Mouse (Mus musculus) limb, embryonic 15.5 days (tissue): ENCODE results near the gene Mboat2. TPM values are rescaled to one million over a fixed set of nuclear protein-coding genes. Genes with fewer than 3 reads are reported as not detected.

Source experiments
- ATAC-seq: fragments of 200-750 bp; cut with Nextera tagmentation; 2 replicates; pipeline ENCODE4 v1.8.0; 2017; ENCODE audit warnings: low read depth, moderate TSS enrichment; ENCODE audit not compliant: insufficient number of reproducible peaks, low FRiP score, low TSS enrichment
- H3K27ac ChIP-seq: fragments of 300-500 bp; sonication (generic); 2 replicates; pipeline ENCODE4 v1.5.1; 2015; ENCODE audit warnings: moderate library complexity, mild to moderate bottlenecking, inconsistent platforms
- H3K27me3 ChIP-seq: fragments of 300-500 bp; sonication (generic); 2 replicates; pipeline ENCODE4 v1.6.1; 2015; ENCODE audit warnings: inconsistent platforms
- H3K36me3 ChIP-seq: fragments of 300-500 bp; sonication (generic); 2 replicates; pipeline ENCODE4 v1.6.1; 2015; ENCODE audit warnings: inconsistent platforms
- H3K4me1 ChIP-seq: fragments of 300-500 bp; sonication (generic); 2 replicates; pipeline ENCODE4 v1.6.1; 2015; ENCODE audit warnings: inconsistent platforms
- H3K4me2 ChIP-seq: fragments of 300-500 bp; sonication (generic); 2 replicates; pipeline ENCODE4 v1.6.1; 2015; ENCODE audit warnings: mild to moderate bottlenecking, inconsistent platforms
- H3K4me3 ChIP-seq: fragments of 300-500 bp; sonication (generic); 2 replicates; pipeline ENCODE4 v1.5.1; 2015; ENCODE audit warnings: mild to moderate bottlenecking, inconsistent platforms
- H3K9ac ChIP-seq: fragments of 300-500 bp; sonication (generic); 2 replicates; pipeline ENCODE4 v1.6.1; 2015; ENCODE audit warnings: inconsistent platforms
- H3K9me3 ChIP-seq: fragments of 300-500 bp; sonication (generic); 2 replicates; pipeline ENCODE4 v1.6.1; 2016; ENCODE audit warnings: inconsistent platforms
- WGBS: fragments of 180-500 bp; shearing (Covaris S2); methylation state at CpG from one replicate; pipeline ENCODE4 v1.1.7; 2015; 5-methylcytosine and 5-hydroxymethylcytosine counted together
- polyA plus RNA-seq: library from polyadenylated mRNA; unstranded; fragments of >200 nt; fragmentation: Nextera tagmentation; extraction: Ambion mirVana; gene quantifications from 2 replicates; pipeline ENCODE4 v1.2.1, GENCODE M21; 2015

Mboat2 gene
- polyA plus RNA-seq, 1 experiment from 2014 or later = 122 TPM

DNA sequence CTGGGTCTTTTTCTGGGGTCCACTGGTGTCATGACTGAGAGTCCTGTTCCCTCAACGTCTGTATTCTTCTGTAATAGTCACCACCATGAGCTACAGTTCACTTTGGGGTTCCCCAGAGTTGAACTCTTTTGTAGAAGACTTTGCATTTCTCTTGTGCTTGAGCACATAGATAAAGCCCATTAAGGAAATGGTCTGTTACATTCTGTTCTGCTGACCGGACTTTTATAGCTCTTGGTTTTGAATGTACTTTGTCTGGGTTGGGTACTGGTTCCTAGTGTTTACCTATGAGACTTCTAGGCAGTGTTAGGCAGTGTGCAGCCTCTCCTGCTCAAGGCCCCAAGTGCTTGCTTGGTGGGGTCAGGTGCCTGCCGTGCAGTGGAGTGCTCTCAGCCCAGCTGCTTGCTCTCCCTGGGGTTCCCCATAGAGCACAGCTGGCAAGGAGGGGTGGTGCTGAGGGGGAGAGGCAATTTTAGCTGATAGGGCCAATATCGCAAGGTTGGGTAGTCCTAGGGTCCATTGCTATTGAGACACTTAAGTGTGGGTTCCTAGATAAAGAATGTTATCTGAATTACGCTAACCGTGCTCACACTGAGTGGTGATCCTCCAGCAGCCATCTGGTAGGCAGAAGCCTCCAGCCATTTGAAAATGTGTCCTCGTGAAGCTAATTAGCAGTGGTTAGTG lies 58.8 kb downstream of the Mboat2 start:
- no peak for ATAC-seq
- Histone ChIP-seq H3K27ac (no peak overlapping the region), H3K4me3 (no peak overlapping the region), H3K4me1 (peaks cover 9% of the 10 kb centered on the region), H3K9ac (no peak overlapping the region), H3K4me2 (no peak overlapping the region), H3K36me3 (peaks cover 23% of the 10 kb centered on the region), H3K9me3 (no peaks in the 10 kb centered on the region), H3K27me3 (no peaks in the 10 kb centered on the region)
- 78% methylated on average over 7 of the region's 7 CpGs for WGBS

DNA sequence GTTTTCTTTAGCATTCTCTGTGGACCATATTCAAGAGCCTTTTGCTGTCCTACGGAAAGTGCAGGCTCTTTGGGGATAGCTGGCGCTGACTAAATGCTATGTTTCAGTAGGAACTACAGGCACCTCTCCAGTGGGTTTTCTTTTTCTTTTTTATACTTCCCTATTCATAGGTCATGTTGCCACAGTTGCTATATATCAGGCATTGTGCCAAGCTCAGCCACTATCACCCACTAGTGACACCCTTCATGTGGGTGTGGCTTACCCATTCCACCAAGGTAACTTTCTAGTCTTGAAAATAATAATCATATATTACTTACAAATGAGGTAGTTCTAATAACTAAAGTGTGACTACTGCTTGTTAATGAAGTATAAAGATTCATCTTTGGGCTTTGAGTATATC lies 59.5 kb downstream of the Mboat2 start:
- 93% methylated on average over 2 of the region's 2 CpGs for WGBS
- Histone ChIP-seq H3K4me2 (no peak overlapping the region), H3K36me3 (peaks cover 22% of the 10 kb centered on the region), H3K27ac (no peak overlapping the region), H3K9ac (no peak overlapping the region), H3K4me1 (peaks cover 9% of the 10 kb centered on the region), H3K4me3 (no peak overlapping the region), H3K9me3 (no peaks in the 10 kb centered on the region), H3K27me3 (no peaks in the 10 kb centered on the region)
- ATAC-seq = no peak

DNA sequence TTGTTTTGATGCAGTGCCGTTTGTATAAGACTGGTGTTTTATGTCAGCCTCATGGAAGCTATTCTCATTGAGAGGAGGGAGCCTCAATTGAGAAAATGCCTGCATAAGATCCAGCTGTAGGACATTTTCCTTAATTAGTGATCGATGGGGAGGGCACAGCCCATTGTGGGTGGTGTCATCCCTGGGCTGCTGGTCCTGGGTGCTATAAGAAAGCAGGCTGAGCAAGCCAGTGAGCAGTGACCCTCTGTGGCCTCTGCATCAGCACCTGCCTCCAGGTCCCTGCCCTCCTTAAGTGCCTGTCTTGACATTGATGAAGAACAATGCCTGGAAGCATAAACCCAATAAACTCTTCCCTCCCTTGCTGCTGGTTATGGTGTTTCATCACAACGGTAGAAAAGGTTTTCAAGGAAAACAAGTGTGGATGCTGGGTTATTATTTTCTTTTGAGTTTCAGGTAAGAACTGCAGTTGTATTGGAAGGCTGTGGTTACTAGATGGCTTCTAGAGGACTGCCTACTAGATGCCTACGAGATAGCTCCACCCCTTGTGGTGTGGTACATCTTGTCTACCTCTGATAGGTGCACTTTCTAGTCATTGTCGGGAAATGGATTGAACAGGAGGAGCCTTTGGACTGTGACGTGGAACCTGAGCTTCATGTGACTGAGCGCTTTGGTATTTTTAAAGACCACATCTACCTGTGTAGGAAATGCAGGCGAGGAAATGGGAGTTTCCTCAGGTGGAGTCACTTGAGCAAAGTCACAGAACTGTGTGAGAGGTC lies 60.2 kb downstream of the Mboat2 start:
- Histone ChIP-seq H3K4me1 (peaks cover 9% of the 10 kb centered on the region), H3K4me3 (no peak overlapping the region), H3K27ac (no peak overlapping the region), H3K9ac (no peak overlapping the region), H3K27me3 (no peaks in the 10 kb centered on the region), H3K9me3 (no peaks in the 10 kb centered on the region), H3K4me2 (no peak overlapping the region), H3K36me3 (peaks cover 27% of the 10 kb centered on the region)
- WGBS = 87% methylated on average over 8 of the region's 8 CpGs
- no peak for ATAC-seq

DNA sequence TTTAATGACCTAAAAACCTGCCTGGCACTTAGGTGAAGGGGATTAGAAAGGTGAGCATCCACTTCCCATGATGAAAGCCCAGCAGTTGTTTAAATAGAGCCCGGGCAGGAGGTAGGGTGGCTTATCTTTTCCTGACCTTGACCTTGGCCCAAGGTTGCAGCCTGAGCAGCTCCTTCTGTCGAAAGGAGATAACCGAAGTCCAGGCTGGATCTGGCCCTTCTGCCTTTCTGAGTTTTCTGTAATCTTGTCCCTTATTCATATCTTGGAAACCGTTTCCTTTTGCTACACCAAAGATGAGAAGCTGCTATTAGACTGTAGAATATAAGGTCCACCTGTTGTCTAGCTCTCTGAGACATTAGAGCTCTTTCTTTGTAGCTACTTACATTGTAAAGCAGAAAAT lies 61.9 kb downstream of the Mboat2 start:
- WGBS = 82% methylated on average over 4 of the region's 4 CpGs
- Histone ChIP-seq H3K36me3 (peaks cover 19% of the 10 kb centered on the region), H3K4me2 (no peak overlapping the region), H3K9me3 (no peaks in the 10 kb centered on the region), H3K27ac (no peak overlapping the region), H3K9ac (no peak overlapping the region), H3K4me1 (peaks cover 9% of the 10 kb centered on the region), H3K27me3 (no peaks in the 10 kb centered on the region), H3K4me3 (no peak overlapping the region)
- ATAC-seq = no peak

DNA sequence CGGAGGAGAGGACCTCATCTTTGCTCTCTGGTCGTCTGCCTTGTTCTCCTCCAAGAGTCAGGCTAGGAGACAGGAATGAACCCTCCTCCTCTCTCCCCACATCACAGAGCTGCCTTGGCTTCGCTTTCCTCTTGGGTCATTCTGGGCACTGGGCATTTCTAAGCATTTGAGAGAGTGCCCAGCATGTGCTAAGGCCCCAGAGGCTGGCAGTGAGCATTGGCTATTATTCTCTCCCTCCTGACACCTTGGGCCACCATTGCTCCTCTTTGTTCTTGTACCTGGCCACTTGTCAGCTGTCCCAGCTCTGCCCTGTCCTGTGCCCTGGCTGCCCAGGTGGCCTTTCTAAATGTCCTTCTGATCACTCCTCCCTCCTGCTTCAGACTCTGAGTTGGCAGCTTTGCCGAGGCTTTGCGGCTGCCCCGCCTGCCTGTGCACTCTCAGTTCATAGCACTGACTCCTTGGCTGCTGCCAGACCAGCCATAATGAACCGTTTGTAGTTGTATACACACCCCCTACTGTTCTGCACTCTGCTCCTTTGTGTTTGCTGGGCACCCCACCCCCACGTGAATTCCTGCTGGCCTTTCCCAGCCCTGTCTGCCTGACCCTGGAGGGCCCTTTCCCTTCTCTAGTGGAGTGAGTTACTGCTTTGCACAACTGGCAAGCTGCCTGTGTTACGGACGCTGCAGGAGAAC lies 63.2 kb downstream of the Mboat2 start:
- Histone ChIP-seq H3K4me2 (no peak overlapping the region), H3K27ac (peak overlapping the region; percentile 61), H3K4me3 (no peak overlapping the region), H3K9ac (no peak overlapping the region), H3K27me3 (no peaks in the 10 kb centered on the region), H3K9me3 (no peaks in the 10 kb centered on the region), H3K4me1 (peaks cover 9% of the 10 kb centered on the region), H3K36me3 (peaks cover 13% of the 10 kb centered on the region)
- 37% methylated on average over 10 of the region's 10 CpGs for WGBS
- peak; percentile 67; the same call in 1 of the 2 replicates for ATAC-seq

DNA sequence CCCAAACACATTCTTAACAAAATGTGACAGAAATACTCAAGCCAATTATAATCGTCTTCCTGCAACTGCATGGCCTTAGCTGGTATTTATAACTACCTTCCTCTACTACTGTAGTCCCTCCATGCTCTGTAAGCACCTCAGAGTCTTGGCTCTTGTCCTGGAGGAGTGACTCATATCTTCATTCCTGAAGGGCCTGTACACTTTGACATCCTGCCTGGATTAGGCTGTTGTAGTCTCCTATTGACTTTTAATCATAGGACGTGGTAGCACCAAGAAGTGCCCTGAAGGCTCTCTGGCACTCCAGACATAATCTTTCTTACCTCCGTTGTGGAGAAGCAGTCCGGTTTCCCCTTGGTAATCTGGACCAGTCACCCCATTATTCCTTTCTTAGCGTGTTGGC lies 64.7 kb downstream of the Mboat2 start:
- Histone ChIP-seq H3K36me3 (peaks cover 19% of the 10 kb centered on the region), H3K4me1 (peaks cover 12% of the 10 kb centered on the region), H3K9ac (no peak overlapping the region), H3K27me3 (no peaks in the 10 kb centered on the region), H3K4me3 (no peak overlapping the region), H3K4me2 (no peak overlapping the region), H3K27ac (no peak overlapping the region), H3K9me3 (no peaks in the 10 kb centered on the region)
- 77% methylated on average over 5 of the region's 5 CpGs for WGBS
- ATAC-seq = no peak

DNA sequence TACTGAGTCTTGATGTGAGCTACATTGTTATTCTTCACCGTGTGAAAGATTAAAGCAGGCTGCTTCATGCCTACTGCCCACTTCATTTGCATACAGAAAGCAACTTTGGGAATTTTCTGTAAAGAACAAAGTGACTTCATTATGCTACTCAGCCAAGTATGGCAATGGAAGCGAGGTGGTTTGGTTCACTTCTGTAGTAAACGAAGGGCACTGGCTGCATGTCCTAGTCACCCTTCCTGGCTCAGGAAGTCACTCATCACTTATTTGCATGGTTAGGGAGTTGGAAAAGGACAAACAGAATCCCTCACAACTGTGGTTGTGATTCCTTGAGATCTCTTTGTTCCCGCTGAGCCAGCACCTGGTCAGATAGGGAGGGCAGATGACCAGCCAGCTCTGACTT lies 66.7 kb downstream of the Mboat2 start:
- peaks cover 13% of the 10 kb centered on the region for H3K36me3 ChIP-seq
- no peak for ATAC-seq
- H3K4me2 ChIP-seq = no peak overlapping the region
- 87% methylated on average over 4 of the region's 4 CpGs for WGBS
- H3K27ac ChIP-seq = no peak overlapping the region
- H3K4me1 ChIP-seq = peaks cover 12% of the 10 kb centered on the region
- no peaks in the 10 kb centered on the region for H3K27me3 ChIP-seq
- no peak overlapping the region for H3K9ac ChIP-seq
- no peak overlapping the region for H3K4me3 ChIP-seq
- H3K9me3 ChIP-seq = no peaks in the 10 kb centered on the region

DNA sequence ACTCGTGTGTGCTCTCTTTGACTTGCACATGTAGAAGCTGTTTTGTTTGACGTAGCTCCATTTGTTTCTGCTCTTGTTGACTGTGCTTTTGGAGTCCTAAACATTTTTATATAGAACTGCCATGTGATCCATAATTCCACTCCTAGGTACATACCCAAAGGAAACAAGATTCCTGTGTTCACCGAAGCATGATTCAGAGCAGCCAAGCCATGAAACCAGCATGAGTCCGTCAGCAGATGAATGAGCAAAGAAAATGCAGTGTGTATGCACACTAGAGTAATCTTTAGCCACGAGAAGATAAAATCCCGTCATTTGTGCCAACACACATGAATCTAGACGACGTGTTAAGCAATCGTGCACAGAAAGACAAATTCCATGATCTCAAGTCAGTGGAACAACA lies 67.5 kb downstream of the Mboat2 start:
- no peak overlapping the region for H3K4me3 ChIP-seq
- H3K9ac ChIP-seq = no peak overlapping the region
- H3K36me3 ChIP-seq = peaks cover 17% of the 10 kb centered on the region
- no peaks in the 10 kb centered on the region for H3K9me3 ChIP-seq
- ATAC-seq = no peak
- no peak overlapping the region for H3K4me2 ChIP-seq
- WGBS = 81% methylated on average over 9 of the region's 9 CpGs
- H3K27ac ChIP-seq = no peak overlapping the region
- no peaks in the 10 kb centered on the region for H3K27me3 ChIP-seq
- peaks cover 12% of the 10 kb centered on the region for H3K4me1 ChIP-seq

DNA sequence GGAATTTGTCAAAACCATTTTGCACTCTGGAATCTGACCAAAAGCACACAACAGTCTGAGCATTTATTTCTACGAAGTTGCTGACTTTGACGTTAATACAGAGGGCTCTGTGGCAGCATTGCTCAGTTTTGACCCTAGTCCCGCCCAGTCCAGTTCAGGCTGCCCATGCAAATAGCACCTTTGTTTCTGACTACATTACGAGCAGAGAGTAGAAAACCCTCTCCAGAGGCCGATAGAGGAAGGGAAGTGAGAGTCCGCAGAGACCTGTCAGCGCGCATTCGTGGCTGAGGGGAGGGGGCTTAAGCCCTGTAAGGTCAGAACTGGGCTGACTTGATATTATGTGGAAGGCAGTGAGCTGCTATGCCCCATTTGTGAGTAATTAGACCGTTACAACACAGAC lies 69.0 kb downstream of the Mboat2 start:
- Histone ChIP-seq H3K9me3 (no peaks in the 10 kb centered on the region), H3K4me1 (peaks cover 2% of the 10 kb centered on the region; the same call in 1 of the 2 replicates), H3K4me2 (no peak overlapping the region), H3K27ac (peak overlapping the region; percentile 44), H3K9ac (no peak overlapping the region), H3K36me3 (peaks cover 17% of the 10 kb centered on the region), H3K4me3 (no peak overlapping the region), H3K27me3 (no peaks in the 10 kb centered on the region)
- ATAC-seq = no peak
- WGBS = 65% methylated on average over 10 of the region's 10 CpGs

DNA sequence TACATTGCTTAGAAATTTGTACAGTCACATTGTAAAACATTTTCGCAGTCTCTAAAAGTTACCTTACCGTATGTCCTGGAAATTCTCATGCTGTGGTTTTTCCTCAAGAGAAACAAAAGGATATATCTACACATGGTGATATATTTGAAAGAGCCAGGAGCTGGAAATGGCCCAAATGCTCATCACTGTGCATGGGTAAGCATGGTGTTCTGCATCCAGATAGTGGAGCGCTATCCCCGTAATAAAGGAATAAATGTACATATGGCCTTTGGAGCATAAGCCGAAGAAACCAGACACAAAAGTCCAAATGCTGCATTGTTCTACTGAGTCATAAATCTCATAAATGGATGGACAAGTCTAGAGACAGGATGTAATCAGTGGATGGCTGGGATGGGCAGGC lies 72.1 kb downstream of the Mboat2 start:
- peaks cover 15% of the 10 kb centered on the region for H3K36me3 ChIP-seq
- H3K9ac ChIP-seq = no peak overlapping the region
- no peak overlapping the region for H3K4me2 ChIP-seq
- H3K27ac ChIP-seq = no peak overlapping the region
- no peaks in the 10 kb centered on the region for H3K27me3 ChIP-seq
- 90% methylated on average over 5 of the region's 5 CpGs for WGBS
- H3K4me3 ChIP-seq = no peak overlapping the region
- no peak for ATAC-seq
- H3K9me3 ChIP-seq = no peaks in the 10 kb centered on the region
- H3K4me1 ChIP-seq = peaks cover 2% of the 10 kb centered on the region; the same call in 1 of the 2 replicates

DNA sequence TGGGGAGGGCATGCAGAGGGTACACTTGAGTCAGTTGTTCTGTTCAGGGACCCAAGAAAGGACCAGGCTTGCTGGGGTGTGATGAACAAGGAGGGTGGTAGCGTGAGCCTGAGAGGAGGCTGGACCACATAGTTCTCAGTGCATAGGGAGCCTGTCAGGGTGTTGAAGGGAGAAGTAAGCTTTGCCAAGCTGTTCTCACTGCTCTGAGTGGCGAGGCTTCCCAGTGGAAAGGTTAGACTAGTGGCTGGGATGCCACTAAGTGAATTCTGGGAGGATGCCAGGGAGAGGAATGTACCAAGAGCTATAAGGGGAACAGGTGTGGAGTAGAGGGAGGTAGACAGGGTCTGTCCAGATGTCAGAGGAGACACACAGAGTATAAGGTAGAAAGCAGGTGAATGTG lies 77.2 kb downstream of the Mboat2 start:
- H3K9me3 ChIP-seq = no peaks in the 10 kb centered on the region
- no peak overlapping the region for H3K4me3 ChIP-seq
- no peak overlapping the region for H3K27ac ChIP-seq
- 86% methylated on average over 2 of the region's 2 CpGs for WGBS
- ATAC-seq = 0 out of 2 replicates have a peak, but pooled peaks have one; percentile 40
- no peak overlapping the region for H3K9ac ChIP-seq
- H3K36me3 ChIP-seq = peaks cover 14% of the 10 kb centered on the region
- no peaks in the 10 kb centered on the region for H3K27me3 ChIP-seq
- H3K4me2 ChIP-seq = no peak overlapping the region
- H3K4me1 ChIP-seq = peaks cover 6% of the 10 kb centered on the region; the same call in 1 of the 2 replicates

DNA sequence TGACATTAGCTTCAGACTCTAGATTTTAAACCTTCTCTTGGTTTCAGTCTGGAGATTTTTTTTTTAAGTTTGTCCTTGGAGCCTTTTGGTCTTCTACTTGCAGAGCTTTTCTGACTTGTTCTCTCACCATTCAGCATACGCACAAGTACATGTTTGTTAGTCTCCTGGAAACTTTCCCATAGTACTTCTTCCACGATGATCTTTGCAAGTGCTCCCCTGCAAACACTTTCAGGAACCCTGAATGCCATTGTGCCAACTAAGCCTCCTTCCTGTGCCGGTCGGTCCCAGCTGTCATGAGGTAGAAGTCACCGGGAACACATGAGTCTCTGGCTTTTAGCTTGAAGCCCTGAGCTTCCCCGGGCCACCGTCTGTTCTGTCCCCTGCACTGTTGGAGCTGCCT lies 79.0 kb downstream of the Mboat2 start:
- no peak overlapping the region for H3K4me2 ChIP-seq
- no peak for ATAC-seq
- H3K27me3 ChIP-seq = no peaks in the 10 kb centered on the region
- 84% methylated on average over 7 of the region's 7 CpGs for WGBS
- H3K9ac ChIP-seq = no peak overlapping the region
- H3K9me3 ChIP-seq = no peaks in the 10 kb centered on the region
- H3K36me3 ChIP-seq = peaks cover 13% of the 10 kb centered on the region
- no peak overlapping the region for H3K27ac ChIP-seq
- no peak overlapping the region for H3K4me3 ChIP-seq
- H3K4me1 ChIP-seq = peaks cover 7% of the 10 kb centered on the region; the same call in 1 of the 2 replicates
